Mouse (Mus musculus): Measurements from ENCODE around the gene Mchr1. TPM values are rescaled to one million over a fixed set of nuclear protein-coding genes. Genes with fewer than 3 reads are reported as not detected.

The Mchr1 gene
- polyA plus RNA-seq, 1 experiment from 2014 or later = 1.4 TPM

- H3K27me3 ChIP-seq (replicated peaks; ENCODE audit: control insufficient read depth, insufficient read depth, low read length) = no peaks in the 10 kb centered on the region
- no peaks in the 10 kb centered on the region for H3K9me3 ChIP-seq (replicated peaks; ENCODE audit: control insufficient read depth, low read length)
- ATAC-seq = peak; percentile 18; the same call in 1 of the 2 replicates
- peak overlapping the region; percentile 35 for H3K9ac ChIP-seq (ENCODE audit: low read length)
- peak overlapping the region; percentile 69 for H3K4me2 ChIP-seq (ENCODE audit: low read length)
- DNase-seq (ENCODE audit: low spot score) = no peak
- H3K4me1 ChIP-seq (ENCODE audit: control insufficient read depth, insufficient read depth, low read length) = peaks cover 6% of the 10 kb centered on the region
- H3K4me3 ChIP-seq (ENCODE audit: low read depth, low read length) = peak overlapping the region; percentile 36
- H3K36me3 ChIP-seq (ENCODE audit: control insufficient read depth, insufficient read depth, low read length) = no peaks in the 10 kb centered on the region
- WGBS = 7% methylated on average over 8 of the region's 8 CpGs
- H3K27ac ChIP-seq (ENCODE audit: low read depth, low read length) = no peak overlapping the region
These were observed 763 bp downstream of the Mchr1 start for GRCm38 (mm10) chr15:81236062-81236461.

- no peak overlapping the region for H3K27ac ChIP-seq (ENCODE audit: low read depth, low read length)
- H3K9ac ChIP-seq (ENCODE audit: low read length) = no peak overlapping the region
- no peaks in the 10 kb centered on the region for H3K9me3 ChIP-seq (replicated peaks; ENCODE audit: control insufficient read depth, low read length)
- H3K4me2 ChIP-seq (ENCODE audit: low read length) = no peak overlapping the region
- no peak overlapping the region for H3K4me3 ChIP-seq (ENCODE audit: low read depth, low read length)
- no peaks in the 10 kb centered on the region for H3K36me3 ChIP-seq (ENCODE audit: control insufficient read depth, insufficient read depth, low read length)
- DNase-seq (ENCODE audit: low spot score) (no peak), ATAC-seq (no peak)
- H3K4me1 ChIP-seq (ENCODE audit: control insufficient read depth, insufficient read depth, low read length) = peaks cover 6% of the 10 kb centered on the region
- WGBS = 89% methylated on average over 18 of the region's 18 CpGs
- no peaks in the 10 kb centered on the region for H3K27me3 ChIP-seq (replicated peaks; ENCODE audit: control insufficient read depth, insufficient read depth, low read length)
These were observed 2.2 kb downstream of the Mchr1 start for GRCm38 (mm10) chr15:81237471-81237870.

GRCm38 (mm10) chr15:81239261-81239660, 4.0 kb downstream of the Mchr1 start:
- DNase-seq (ENCODE audit: low spot score) = peak; percentile 30

GRCm38 (mm10) chr15:81239794-81240343, 4.6 kb downstream of the Mchr1 start:
- H3K27me3 ChIP-seq (replicated peaks; ENCODE audit: control insufficient read depth, insufficient read depth, low read length) = no peaks in the 10 kb centered on the region
- 65% methylated on average over 13 of the region's 13 CpGs for WGBS
- no peak for ATAC-seq
- H3K36me3 ChIP-seq (ENCODE audit: control insufficient read depth, insufficient read depth, low read length) = no peaks in the 10 kb centered on the region
- H3K4me3 ChIP-seq (ENCODE audit: low read depth, low read length) = no peak overlapping the region
- no peak for DNase-seq (ENCODE audit: low spot score)
- H3K9ac ChIP-seq (ENCODE audit: low read length) = no peak overlapping the region
- H3K9me3 ChIP-seq (replicated peaks; ENCODE audit: control insufficient read depth, low read length) = no peaks in the 10 kb centered on the region
- no peak overlapping the region for H3K4me2 ChIP-seq (ENCODE audit: low read length)
- no peak overlapping the region for H3K27ac ChIP-seq (ENCODE audit: low read depth, low read length)
- peaks cover 5% of the 10 kb centered on the region for H3K4me1 ChIP-seq (ENCODE audit: control insufficient read depth, insufficient read depth, low read length)

More at GRCm38 (mm10) chr15:81239261-81239660, 4.0 kb downstream of the Mchr1 start:
- Histone ChIP-seq H3K9ac (ENCODE audit: low read length) (no peak overlapping the region), H3K9me3 (replicated peaks; ENCODE audit: control insufficient read depth, low read length) (no peaks in the 10 kb centered on the region), H3K36me3 (ENCODE audit: control insufficient read depth, insufficient read depth, low read length) (no peaks in the 10 kb centered on the region), H3K27ac (ENCODE audit: low read depth, low read length) (no peak overlapping the region), H3K4me1 (ENCODE audit: control insufficient read depth, insufficient read depth, low read length) (peaks cover 6% of the 10 kb centered on the region), H3K27me3 (replicated peaks; ENCODE audit: control insufficient read depth, insufficient read depth, low read length) (no peaks in the 10 kb centered on the region), H3K4me3 (ENCODE audit: low read depth, low read length) (no peak overlapping the region), H3K4me2 (ENCODE audit: low read length) (no peak overlapping the region)
- WGBS = 25% methylated on average over 7 of the region's 7 CpGs
- no peak for ATAC-seq

GRCm38 (mm10) chr15:81246890-81247289, 11.6 kb downstream of the Mchr1 start:
- Histone ChIP-seq H3K27ac (ENCODE audit: low read depth, low read length) (no peak overlapping the region), H3K36me3 (ENCODE audit: control insufficient read depth, insufficient read depth, low read length) (no peaks in the 10 kb centered on the region), H3K4me2 (ENCODE audit: low read length) (no peak overlapping the region), H3K9me3 (replicated peaks; ENCODE audit: control insufficient read depth, low read length) (peaks cover 2% of the 10 kb centered on the region; the same call in 1 of the 2 replicates), H3K9ac (ENCODE audit: low read length) (no peak overlapping the region), H3K4me1 (ENCODE audit: control insufficient read depth, insufficient read depth, low read length) (no peaks in the 10 kb centered on the region), H3K4me3 (ENCODE audit: low read depth, low read length) (no peak overlapping the region), H3K27me3 (replicated peaks; ENCODE audit: control insufficient read depth, insufficient read depth, low read length) (no peaks in the 10 kb centered on the region)
- 93% methylated on average over 3 of the region's 3 CpGs for WGBS
- ATAC-seq (no peak), DNase-seq (ENCODE audit: low spot score) (no peak)

GRCm38 (mm10) chr15:81247583-81248340, 12.5 kb downstream of the Mchr1 start:
- no peak for DNase-seq (ENCODE audit: low spot score)
- H3K9me3 ChIP-seq (replicated peaks; ENCODE audit: control insufficient read depth, low read length) = peaks cover 2% of the 10 kb centered on the region; the same call in 1 of the 2 replicates
- no peaks in the 10 kb centered on the region for H3K27me3 ChIP-seq (replicated peaks; ENCODE audit: control insufficient read depth, insufficient read depth, low read length)
- no peaks in the 10 kb centered on the region for H3K36me3 ChIP-seq (ENCODE audit: control insufficient read depth, insufficient read depth, low read length)
- no peak overlapping the region for H3K4me3 ChIP-seq (ENCODE audit: low read depth, low read length)
- no peak overlapping the region for H3K9ac ChIP-seq (ENCODE audit: low read length)
- WGBS = 58% methylated on average over 13 of the region's 13 CpGs
- no peaks in the 10 kb centered on the region for H3K4me1 ChIP-seq (ENCODE audit: control insufficient read depth, insufficient read depth, low read length)
- ATAC-seq = no peak
- H3K4me2 ChIP-seq (ENCODE audit: low read length) = no peak overlapping the region
- H3K27ac ChIP-seq (ENCODE audit: low read depth, low read length) = no peak overlapping the region

GRCm38 (mm10) chr15:81248341-81248679, 13.0 kb downstream of the Mchr1 start:
- Histone ChIP-seq H3K27ac (ENCODE audit: low read depth, low read length) (no peak overlapping the region), H3K27me3 (replicated peaks; ENCODE audit: control insufficient read depth, insufficient read depth, low read length) (no peaks in the 10 kb centered on the region), H3K4me2 (ENCODE audit: low read length) (no peak overlapping the region), H3K9ac (ENCODE audit: low read length) (no peak overlapping the region), H3K36me3 (ENCODE audit: control insufficient read depth, insufficient read depth, low read length) (no peaks in the 10 kb centered on the region), H3K9me3 (replicated peaks; ENCODE audit: control insufficient read depth, low read length) (peaks cover 2% of the 10 kb centered on the region; the same call in 1 of the 2 replicates), H3K4me3 (ENCODE audit: low read depth, low read length) (no peak overlapping the region), H3K4me1 (ENCODE audit: control insufficient read depth, insufficient read depth, low read length) (no peaks in the 10 kb centered on the region)
- ATAC-seq (no peak), DNase-seq (ENCODE audit: low spot score) (no peak)
- WGBS = 83% methylated on average over 4 of the region's 4 CpGs

- H3K36me3 ChIP-seq (ENCODE audit: control insufficient read depth, insufficient read depth, low read length) = no peaks in the 10 kb centered on the region
- no peak for DNase-seq (ENCODE audit: low spot score)
- H3K27me3 ChIP-seq (replicated peaks; ENCODE audit: control insufficient read depth, insufficient read depth, low read length) = no peaks in the 10 kb centered on the region
- no peak overlapping the region for H3K4me2 ChIP-seq (ENCODE audit: low read length)
- 94% methylated on average over 4 of the region's 4 CpGs for WGBS
- H3K9me3 ChIP-seq (replicated peaks; ENCODE audit: control insufficient read depth, low read length) = peaks cover 2% of the 10 kb centered on the region; the same call in 1 of the 2 replicates
- no peak overlapping the region for H3K27ac ChIP-seq (ENCODE audit: low read depth, low read length)
- ATAC-seq = no peak
- H3K9ac ChIP-seq (ENCODE audit: low read length) = no peak overlapping the region
- no peak overlapping the region for H3K4me3 ChIP-seq (ENCODE audit: low read depth, low read length)
- H3K4me1 ChIP-seq (ENCODE audit: control insufficient read depth, insufficient read depth, low read length) = no peaks in the 10 kb centered on the region
These were observed 13.8 kb downstream of the Mchr1 start for GRCm38 (mm10) chr15:81248951-81249579.
